Mouse (Mus musculus) bone marrow macrophage, adult 2 months (primary cell): ENCODE measurements around the gene Mblac2.

Experiments used
- CTCF ChIP-seq: IDR thresholded peaks from 2 replicates; pipeline ENCODE4 v1.5.1; 2012; ENCODE audit warnings: low read depth, mild to moderate bottlenecking, low read length, moderate library complexity
- POLR2A ChIP-seq: IDR thresholded peaks from 2 replicates; pipeline ENCODE4 v1.6.1; 2012; ENCODE audit warnings: mild to moderate bottlenecking, low read depth, low read length, borderline replicate concordance

DNA sequence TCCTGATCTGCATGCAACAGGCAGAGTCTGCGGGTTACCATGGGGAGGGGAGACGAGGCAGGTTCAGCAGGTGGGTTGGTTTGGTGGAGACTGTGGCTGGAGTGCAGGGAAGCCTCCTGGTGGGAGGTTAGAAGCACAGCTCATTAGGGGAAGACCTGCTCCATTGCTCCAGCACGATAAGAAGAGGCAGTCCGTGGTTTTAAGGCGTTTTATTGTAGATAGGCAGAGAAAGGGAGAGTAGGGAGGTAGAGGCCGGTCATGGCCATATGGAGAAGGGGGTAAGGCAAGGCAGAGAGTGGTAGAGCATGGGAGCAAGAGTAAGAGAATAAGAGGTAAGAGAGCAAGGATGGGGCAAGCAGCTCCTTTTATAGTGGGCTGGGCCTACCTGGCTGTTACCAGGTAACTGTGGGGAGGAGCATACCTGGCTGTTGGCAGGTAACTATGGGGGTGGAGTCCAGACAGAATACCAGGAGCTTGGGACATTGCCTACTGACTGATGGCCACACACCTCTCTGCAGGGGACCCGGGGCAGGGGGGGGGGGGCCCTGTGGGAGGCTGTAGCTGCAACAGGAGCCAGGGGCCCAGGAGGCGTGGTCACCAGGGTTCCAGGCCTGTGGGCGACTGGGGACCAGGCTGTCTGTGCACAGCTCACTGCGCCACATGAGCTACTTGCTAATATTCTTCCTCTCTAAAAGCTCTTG lies 32.4 kb downstream of the Mblac2 start:
- TF ChIP-seq POLR2A (no peak), CTCF (no peak)
